ENCODE assay signal across 8 mouse cellular contexts in genomic region chr16:14360931-14361330, GRCm38 (mm10). TPM values are rescaled to one million over a fixed set of nuclear protein-coding genes. Genes with fewer than 3 reads are reported as not detected.
A peak's percentile ranks its signal among the peaks of the same experiment; 100 is the strongest.
DNase-seq lines count a peak whose midpoint lies in the region; ATAC-seq and TF ChIP-seq lines count a peak whose summit lies in the region.

No protein-coding gene starts in this region.

- ATAC-seq in embryonic facial prominence, embryonic 11.5 days (replicated peaks; ENCODE audit: insufficient number of reproducible peaks, low FRiP score, low TSS enrichment, low read depth), result 0 out of 2 replicates have a peak, but pooled peaks have one; percentile 4
- no peak for ATAC-seq in intestine, postnatal 0 days
- peak; percentile 35; the same call in 1 of the 2 replicates for ATAC-seq in neural tube, embryonic 11.5 days (ENCODE audit: insufficient read depth, low FRiP score, low TSS enrichment)

- H3K9me3 ChIP-seq in E14TG2a.4 (ENCODE audit: low read length), result no peaks in the 10 kb centered on the region
- H3K9me3 ChIP-seq in embryonic facial prominence, embryonic 11.5 days (replicated peaks; ENCODE audit: control insufficient read depth, low read length), result no peaks in the 10 kb centered on the region
- H3K9me3 ChIP-seq in intestine, postnatal 0 days (ENCODE audit: control insufficient read depth), result no peaks in the 10 kb centered on the region
- H3K9me3 ChIP-seq in neural tube, embryonic 11.5 days (ENCODE audit: control insufficient read depth, low read length), result no peaks in the 10 kb centered on the region

- 7% methylated on average over 7 of the region's 7 CpGs for WGBS in kidney, adult 2 months
- WGBS in embryonic facial prominence, embryonic 11.5 days, result 0% methylated on average over 7 of the region's 7 CpGs
- 5% methylated on average over 7 of the region's 7 CpGs for WGBS in intestine, postnatal 0 days
- WGBS in neural tube, embryonic 11.5 days, result 4% methylated on average over 7 of the region's 7 CpGs

- no peak for TF ChIP-seq CTCF in kidney, adult 2 months (conservative IDR thresholded peaks at IDR 0.05; ENCODE audit: insufficient read depth, insufficient read length, low read depth, low read length)
- no peak for TF ChIP-seq CTCF in E14TG2a.4 (conservative IDR thresholded peaks at IDR 0.05; ENCODE audit: low read length)
- no peak for TF ChIP-seq CTCF in intestine, postnatal 0 days (IDR thresholded peaks at IDR 0.05; ENCODE audit: low read depth)

- intact Hi-C loops in gastrocnemius, postnatal 36 days (cut with DNase I), result loop anchor here (5.0 kb wide), 1 partner anchor 44 kb away; the partner anchor contains the start of gene Fopnl

- peak overlapping the region; percentile 91 for H3K4me2 ChIP-seq in embryonic facial prominence, embryonic 11.5 days (ENCODE audit: low read depth, low read length)
- H3K4me2 ChIP-seq in intestine, postnatal 0 days (replicated peaks; ENCODE audit: low read depth), result peak overlapping the region; percentile 96
- peak overlapping the region; percentile 78 for H3K4me2 ChIP-seq in neural tube, embryonic 11.5 days (ENCODE audit: low read depth)

- TF ChIP-seq POLR2A in kidney, adult 2 months (IDR thresholded peaks at IDR 0.05; ENCODE audit: low read depth, low read length), result no peak

- H3K27ac ChIP-seq in kidney, adult 2 months (ENCODE audit: insufficient read depth, low read depth, low read length), result peak overlapping the region; percentile 69
- no peak overlapping the region; the same call in 1 of the 2 replicates for H3K27ac ChIP-seq in embryonic facial prominence, embryonic 11.5 days (replicated peaks; ENCODE audit: low read depth, low read length)
- no peak overlapping the region for H3K27ac ChIP-seq in intestine, postnatal 0 days (ENCODE audit: low read depth, low read length)
- no peak overlapping the region for H3K27ac ChIP-seq in neural tube, embryonic 11.5 days (ENCODE audit: low read depth, low read length)

- no peaks in the 10 kb centered on the region for H3K36me3 ChIP-seq in kidney, adult 2 months (ENCODE audit: control insufficient read depth, insufficient read depth, low read length)
- peaks cover 3% of the 10 kb centered on the region; the same call in 1 of the 2 replicates for H3K36me3 ChIP-seq in E14TG2a.4 (ENCODE audit: insufficient read depth, low read length)
- no peaks in the 10 kb centered on the region for H3K36me3 ChIP-seq in embryonic facial prominence, embryonic 11.5 days (replicated peaks; ENCODE audit: control insufficient read depth, insufficient read depth, low read depth, low read length)
- H3K36me3 ChIP-seq in intestine, postnatal 0 days (ENCODE audit: control insufficient read depth, insufficient read depth), result no peaks in the 10 kb centered on the region
- H3K36me3 ChIP-seq in neural tube, embryonic 11.5 days (ENCODE audit: control insufficient read depth, insufficient read depth, low read length), result no peaks in the 10 kb centered on the region

- peaks cover 4% of the 10 kb centered on the region; the same call in 1 of the 2 replicates for H3K4me1 ChIP-seq in kidney, adult 2 months (ENCODE audit: control insufficient read depth, insufficient read depth, low read length)
- peaks cover 50% of the 10 kb centered on the region for H3K4me1 ChIP-seq in E14TG2a.4 (replicated peaks; ENCODE audit: low read depth, low read length)
- H3K4me1 ChIP-seq in embryonic facial prominence, embryonic 11.5 days (ENCODE audit: control insufficient read depth, insufficient read depth, low read length), result no peaks in the 10 kb centered on the region
- no peaks in the 10 kb centered on the region for H3K4me1 ChIP-seq in intestine, postnatal 0 days (replicated peaks; ENCODE audit: control insufficient read depth, insufficient read depth, low read length)
- H3K4me1 ChIP-seq in neural tube, embryonic 11.5 days (ENCODE audit: control insufficient read depth, insufficient read depth, low read length), result peaks cover 6% of the 10 kb centered on the region; the same call in 1 of the 2 replicates

- peak; percentile 50 for DNase-seq in kidney, adult 2 months
- DNase-seq in kidney, adult 18-20 months, result no peak
- DNase-seq in embryonic facial prominence, embryonic 11.5 days (ENCODE audit: low spot score), result peak; percentile 58
- peak; percentile 14 for DNase-seq in neural tube, embryonic 11.5 days (ENCODE audit: low spot score)
- DNase-seq in gastrocnemius, postnatal 36 days, result no peak
- DNase-seq in thymus, postnatal 25 days, result no peak

- no peaks in the 10 kb centered on the region for H3K27me3 ChIP-seq in kidney, adult 2 months (replicated peaks; ENCODE audit: control insufficient read depth, insufficient read depth, low read length)
- peaks cover 2% of the 10 kb centered on the region; the same call in 1 of the 2 replicates for H3K27me3 ChIP-seq in E14TG2a.4 (ENCODE audit: insufficient read depth, low read length)
- H3K27me3 ChIP-seq in embryonic facial prominence, embryonic 11.5 days (ENCODE audit: control insufficient read depth, insufficient read depth, low read length), result no peaks in the 10 kb centered on the region
- no peaks in the 10 kb centered on the region; the same call in 1 of the 2 replicates for H3K27me3 ChIP-seq in intestine, postnatal 0 days (replicated peaks; ENCODE audit: control insufficient read depth, insufficient read depth, low read length)
- H3K27me3 ChIP-seq in neural tube, embryonic 11.5 days (ENCODE audit: control insufficient read depth, insufficient read depth, low read length), result no peaks in the 10 kb centered on the region

- H3K4me3 ChIP-seq in kidney, adult 2 months (ENCODE audit: insufficient read depth, low read depth, low read length), result peak overlapping the region; percentile 94
- peak overlapping the region; percentile 89 for H3K4me3 ChIP-seq in E14TG2a.4 (replicated peaks; ENCODE audit: low read length)
- peak overlapping the region; percentile 82 for H3K4me3 ChIP-seq in embryonic facial prominence, embryonic 11.5 days (ENCODE audit: low read depth, low read length)
- peak overlapping the region; percentile 70 for H3K4me3 ChIP-seq in intestine, postnatal 0 days (ENCODE audit: low read depth, low read length)
- H3K4me3 ChIP-seq in neural tube, embryonic 11.5 days (ENCODE audit: low read depth, low read length), result peak overlapping the region; percentile 60

- peak overlapping the region; percentile 86 for H3K9ac ChIP-seq in embryonic facial prominence, embryonic 11.5 days (replicated peaks; ENCODE audit: low read length)
- H3K9ac ChIP-seq in intestine, postnatal 0 days (ENCODE audit: low read depth, low read length), result peak overlapping the region; percentile 63
- peak overlapping the region; percentile 75 for H3K9ac ChIP-seq in neural tube, embryonic 11.5 days (ENCODE audit: low read length)

RNA-seq across cellular contexts. Expression of gene Abcc1, which starts 0.4 kb away (rescaled TPM):
- 26.5 and 29.8 TPM in 2 replicates for polyA plus RNA-seq in kidney, adult 2 months (2012; rRNA removed)
- 5.5 and 6.2 TPM in 2 replicates for polyA plus RNA-seq in embryonic facial prominence, embryonic 11.5 days (2014; fragmentation: Nextera tagmentation; extraction: Ambion mirVana)
- 2.3 and 2.6 TPM in 2 replicates for polyA plus RNA-seq in intestine, postnatal 0 days (2015; fragmentation: Nextera tagmentation; extraction: Ambion mirVana)
- 7.0 and 7.5 TPM in 2 replicates for polyA plus RNA-seq in neural tube, embryonic 11.5 days (2014; fragmentation: Nextera tagmentation; extraction: Ambion mirVana)
- 10 to 100 TPM; 18.3 to 23.0 TPM for total RNA-seq in gastrocnemius, postnatal 36 days (2021)

RNA-seq across cellular contexts. Expression of gene Fopnl, which starts 43.7 kb away (rescaled TPM):
- polyA plus RNA-seq in kidney, adult 2 months (2012; rRNA removed), result 32.4 and 34.6 TPM in 2 replicates
- 179 and 200 TPM in 2 replicates for polyA plus RNA-seq in embryonic facial prominence, embryonic 11.5 days (2014; fragmentation: Nextera tagmentation; extraction: Ambion mirVana)
- polyA plus RNA-seq in intestine, postnatal 0 days (2015; fragmentation: Nextera tagmentation; extraction: Ambion mirVana), result 66.3 and 66.5 TPM in 2 replicates
- 154 and 159 TPM in 2 replicates for polyA plus RNA-seq in neural tube, embryonic 11.5 days (2014; fragmentation: Nextera tagmentation; extraction: Ambion mirVana)
- 10 to 100 TPM; 55.9 to 65.6 TPM for total RNA-seq in gastrocnemius, postnatal 36 days (2021)

Comparison
In these comparisons a context has a peak if more than half of its experiments do, and no peak if none do; other contexts are left out.
1. DNase-seq: peak in kidney, adult 2 months (single experiment), embryonic facial prominence, embryonic 11.5 days (single experiment) and neural tube, embryonic 11.5 days (single experiment); none in kidney, adult 18-20 months (single experiment), gastrocnemius, postnatal 36 days (0 of 2) and thymus, postnatal 25 days (single experiment).
2. Peak in every context shown above with its lines, with median percentiles within 50 percentile points of each other: H3K4me3 ChIP-seq, H3K4me2 ChIP-seq and H3K9ac ChIP-seq.